Mouse (Mus musculus) testis, adult 2 months (tissue): ENCODE results near the gene Usp12.

Experiments used
- CTCF ChIP-seq: fragments of 200-500 bp; IDR thresholded peaks from 2 replicates; pipeline ENCODE4 v1.5.1; 2012; ENCODE audit warnings: low read depth, mild to moderate bottlenecking, inconsistent platforms, low read length, moderate library complexity; ENCODE audit not compliant: control insufficient read depth, insufficient read depth, insufficient replicate concordance
- POLR2A ChIP-seq: fragments of 200-500 bp; IDR thresholded peaks from 2 replicates; pipeline ENCODE4 v1.6.1; 2012; ENCODE audit warnings: low read depth, mild to moderate bottlenecking, inconsistent platforms, low read length, moderate library complexity; ENCODE audit not compliant: control insufficient read depth

DNA sequence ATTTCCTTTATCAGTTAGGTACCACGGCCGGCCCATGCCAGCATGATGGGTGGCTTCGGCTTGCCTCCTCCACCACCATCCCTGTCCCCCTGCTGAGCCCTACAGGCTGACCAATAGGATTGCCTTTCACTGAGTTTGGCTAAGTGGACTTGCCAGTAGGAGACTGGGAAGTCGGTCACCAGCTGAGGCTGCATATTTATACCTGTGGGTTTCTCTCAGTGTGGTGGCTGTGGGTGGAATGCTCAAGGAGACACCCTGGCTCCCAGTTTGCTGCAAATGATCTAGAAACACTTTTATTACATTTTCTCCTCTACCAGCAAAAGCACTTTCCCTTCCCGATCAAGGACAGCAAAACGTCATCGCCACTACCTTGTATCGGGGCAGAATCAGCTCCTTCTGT is 22.8 kb upstream of the Usp12 start:
- TF ChIP-seq CTCF (no peak), POLR2A (no peak)
